ENCODE assay signal across 8 mouse cellular contexts in genomic region chr8:93809686-93810027, GRCm38 (mm10). TPM values are rescaled to one million over a fixed set of nuclear protein-coding genes. Genes with fewer than 3 reads are reported as not detected.
DNase-seq lines count a peak whose midpoint lies in the region; ATAC-seq and TF ChIP-seq lines count a peak whose summit lies in the region.

Gene Gnao1, plus strand, starts transcription at chr8:93809966.

- H3K4me2 ChIP-seq in kidney, embryonic 14.5 days (replicated peaks; ENCODE audit: low read depth, low read length), result peak within 1 kb of the TSS; percentile 83
- H3K4me2 ChIP-seq in embryonic facial prominence, embryonic 15.5 days (replicated peaks), result peak within 1 kb of the TSS; percentile 89
- H3K4me2 ChIP-seq in hindbrain, embryonic 14.5 days (replicated peaks), result peak within 1 kb of the TSS; percentile 89
- H3K4me2 ChIP-seq in liver, embryonic 14.5 days (ENCODE audit: low read depth), result peak within 1 kb of the TSS; percentile 72

- peaks cover 30% of the 10 kb centered on the region for H3K27me3 ChIP-seq in kidney, embryonic 14.5 days (ENCODE audit: control insufficient read depth, insufficient read depth, low read length)
- peaks cover 21% of the 10 kb centered on the region for H3K27me3 ChIP-seq in embryonic facial prominence, embryonic 15.5 days
- 0 out of 2 replicates have a peak, but pooled peaks cover 5% of the 10 kb centered on the region for H3K27me3 ChIP-seq in hindbrain, embryonic 14.5 days (ENCODE audit: control insufficient read depth, insufficient read depth, low read length)
- H3K27me3 ChIP-seq in liver, embryonic 14.5 days (ENCODE audit: control insufficient read depth, insufficient read depth, low read length), result peaks cover 54% of the 10 kb centered on the region

- 12% methylated on average over 9 of the region's 9 CpGs for WGBS in kidney, embryonic 14.5 days
- WGBS in embryonic facial prominence, embryonic 15.5 days, result 10% methylated on average over 9 of the region's 9 CpGs
- WGBS in hindbrain, embryonic 14.5 days, result 9% methylated on average over 9 of the region's 9 CpGs
- whole genome bisulfite sequencing in liver, embryonic 14.5 days (ENCODE audit: insufficient replicate concordance), result 9% methylated on average over 9 of the region's 9 CpGs

- TF ChIP-seq CTCF in liver, embryonic 14.5 days (IDR thresholded peaks at IDR 0.05; ENCODE audit: low read depth), result no peak

- H3K36me3 ChIP-seq in kidney, embryonic 14.5 days (ENCODE audit: control insufficient read depth, insufficient read depth, low read length), result no peaks in the 10 kb centered on the region
- H3K36me3 ChIP-seq in embryonic facial prominence, embryonic 15.5 days, result no peaks in the 10 kb centered on the region
- H3K36me3 ChIP-seq in hindbrain, embryonic 14.5 days (replicated peaks; ENCODE audit: control insufficient read depth, insufficient read depth), result no peaks in the 10 kb centered on the region
- H3K36me3 ChIP-seq in liver, embryonic 14.5 days (replicated peaks; ENCODE audit: control insufficient read depth, insufficient read depth, low read depth), result no peaks in the 10 kb centered on the region

- TF ChIP-seq EP300 in liver, embryonic 14.5 days (IDR thresholded peaks at IDR 0.05; ENCODE audit: low read depth), result no peak

- H3K9ac ChIP-seq in kidney, embryonic 14.5 days (ENCODE audit: low read depth, low read length), result peak within 1 kb of the TSS; percentile 62
- H3K9ac ChIP-seq in embryonic facial prominence, embryonic 15.5 days, result peak within 1 kb of the TSS; percentile 44; the same call in 1 of the 2 replicates
- H3K9ac ChIP-seq in hindbrain, embryonic 14.5 days, result peak within 1 kb of the TSS; percentile 99
- H3K9ac ChIP-seq in liver, embryonic 14.5 days (replicated peaks), result no peak within 1 kb of the TSS

- H3K4me3 ChIP-seq in kidney, embryonic 14.5 days (ENCODE audit: low read length), result peak within 1 kb of the TSS; percentile 64
- peak within 1 kb of the TSS; percentile 68 for H3K4me3 ChIP-seq in embryonic facial prominence, embryonic 15.5 days (replicated peaks)
- peak within 1 kb of the TSS; percentile 85 for H3K4me3 ChIP-seq in hindbrain, embryonic 14.5 days (replicated peaks; ENCODE audit: low read length)
- H3K4me3 ChIP-seq in liver, embryonic 14.5 days (ENCODE audit: insufficient read depth in 1 of 2, low read depth in 2 of 2, low read length in 2 of 2), result peak within 1 kb of the TSS; percentile 35 to 55

- no peaks in the 10 kb centered on the region for H3K4me1 ChIP-seq in kidney, embryonic 14.5 days (ENCODE audit: control insufficient read depth, insufficient read depth, low read length)
- H3K4me1 ChIP-seq in embryonic facial prominence, embryonic 15.5 days, result peaks cover 38% of the 10 kb centered on the region
- H3K4me1 ChIP-seq in hindbrain, embryonic 14.5 days (replicated peaks; ENCODE audit: control insufficient read depth, insufficient read depth, low read length), result peaks cover 12% of the 10 kb centered on the region
- no peaks in the 10 kb centered on the region; a peak in 1 of 4 replicates for H3K4me1 ChIP-seq in liver, embryonic 14.5 days (replicated peaks; ENCODE audit: control insufficient read depth in 2 of 2, insufficient read depth in 2 of 2, low read length in 1 of 2)

- no peak for ATAC-seq in kidney, embryonic 14.5 days (ENCODE audit: low FRiP score, low TSS enrichment)
- ATAC-seq in embryonic facial prominence, embryonic 15.5 days (ENCODE audit: insufficient number of reproducible peaks, low FRiP score, low TSS enrichment, low read depth), result peak; percentile 1; the same call in 1 of the 2 replicates
- no peak for ATAC-seq in hindbrain, embryonic 14.5 days (ENCODE audit: low FRiP score)
- ATAC-seq in liver, embryonic 14.5 days (ENCODE audit: insufficient read depth), result no peak

- DNase-seq in kidney, adult 8-10 months, result no peak
- DNase-seq in MN1 (ENCODE audit: low spot score), result peak; percentile 78
- peak; percentile 65 for DNase-seq in hindbrain, embryonic 14.5 days (ENCODE audit: low spot score)
- no peak for DNase-seq in liver, embryonic 14.5 days (ENCODE audit: low read depth in 3 of 3, low spot score in 3 of 3)
- no peak for DNase-seq in natural killer cell, adult 2 months (ENCODE audit: low spot score in 2 of 2)
- DNase-seq in thymus, postnatal 36 days, result no peak

- H3K27ac ChIP-seq in kidney, embryonic 14.5 days (ENCODE audit: low read depth, low read length), result no peak within 1 kb of the TSS
- peak within 1 kb of the TSS; percentile 63; the same call in 1 of the 2 replicates for H3K27ac ChIP-seq in embryonic facial prominence, embryonic 15.5 days (replicated peaks)
- peak within 1 kb of the TSS; percentile 98 for H3K27ac ChIP-seq in hindbrain, embryonic 14.5 days
- no peak within 1 kb of the TSS for H3K27ac ChIP-seq in liver, embryonic 14.5 days

- no peaks in the 10 kb centered on the region for H3K9me3 ChIP-seq in kidney, embryonic 14.5 days (ENCODE audit: control insufficient read depth, low read length)
- no peaks in the 10 kb centered on the region for H3K9me3 ChIP-seq in embryonic facial prominence, embryonic 15.5 days (replicated peaks)
- no peaks in the 10 kb centered on the region for H3K9me3 ChIP-seq in hindbrain, embryonic 14.5 days (ENCODE audit: control insufficient read depth, low read length)
- no peaks in the 10 kb centered on the region for H3K9me3 ChIP-seq in liver, embryonic 14.5 days (ENCODE audit: control insufficient read depth, low read length)

RNA-seq across cellular contexts. Expression of gene Gnao1, which starts in this region (rescaled TPM):
- 1.9 and 2.3 TPM in 2 replicates for polyA plus RNA-seq in kidney, embryonic 14.5 days (2014; fragmentation: Nextera tagmentation; extraction: Ambion mirVana)
- polyA plus RNA-seq in embryonic facial prominence, embryonic 15.5 days (2015; fragmentation: Nextera tagmentation; extraction: Ambion mirVana), result 11.7 and 14.3 TPM in 2 replicates
- polyA plus RNA-seq in hindbrain, embryonic 14.5 days (2014; fragmentation: Nextera tagmentation; extraction: Ambion mirVana), result 200 and 230 TPM in 2 replicates
- 0.37 and 0.88 TPM in 2 replicates for polyA plus RNA-seq in liver, embryonic 14.5 days (2012; rRNA removed)
- 0.14 and 0.28 TPM in 2 replicates for polyA plus RNA-seq in liver, embryonic 14.5 days (2014; fragmentation: Nextera tagmentation; extraction: Ambion mirVana)

Comparison
In these comparisons a context has a peak if more than half of its experiments do, and no peak if none do; other contexts are left out.
1. RNA of gene Gnao1 (polyA plus RNA-seq): 200 to 230 TPM in hindbrain, embryonic 14.5 days; 11.7 to 14.3 TPM in embryonic facial prominence, embryonic 15.5 days, 1.9 to 2.3 TPM in kidney, embryonic 14.5 days and 0.14 to 0.88 TPM in liver, embryonic 14.5 days; every median in the first group is over 10 times any median in the second.
2. H3K27ac ChIP-seq: peak in embryonic facial prominence, embryonic 15.5 days (single experiment) and hindbrain, embryonic 14.5 days (single experiment); none in kidney, embryonic 14.5 days (single experiment) and liver, embryonic 14.5 days (single experiment).
3. DNase-seq: peak in MN1 (single experiment) and hindbrain, embryonic 14.5 days (single experiment); none in kidney, adult 8-10 months (0 of 2), liver, embryonic 14.5 days (0 of 3), natural killer cell, adult 2 months (0 of 2) and thymus, postnatal 36 days (0 of 2).
4. Peak in every context shown above with its lines, with median percentiles within 50 percentile points of each other: H3K4me2 ChIP-seq and H3K4me3 ChIP-seq.